Mouse (Mus musculus) kidney, postnatal 0 days (tissue): Measurements from ENCODE around the gene Six2. TPM values are rescaled to one million over a fixed set of nuclear protein-coding genes. Genes with fewer than 3 reads are reported as not detected.
A peak's percentile ranks its signal among the peaks of the same experiment; 100 is the strongest.

Source experiments
- ATAC-seq: fragments of 200-750 bp; cut with Nextera tagmentation; replicated peaks from 2 replicates; pipeline ENCODE4 v1.8.0; 2017; ENCODE audit warnings: low read depth, moderate number of reproducible peaks, moderate TSS enrichment, moderate library complexity; ENCODE audit not compliant: low FRiP score
- DNase-seq: peaks from one replicate; pipeline ENCODE4 v3.0.0-alpha.2; 2016; ENCODE audit warnings: low spot score
- H3K27ac ChIP-seq: fragments of 300-500 bp; sonication (generic); 2 replicates; pipeline ENCODE4 v1.5.1; 2014; ENCODE audit warnings: mild to moderate bottlenecking
- H3K27me3 ChIP-seq: fragments of 300-500 bp; sonication (generic); 2 replicates; pipeline ENCODE4 v1.6.1; 2014; ENCODE audit warnings: low read length, mixed read lengths; ENCODE audit not compliant: insufficient read depth
- H3K36me3 ChIP-seq: fragments of 300-500 bp; sonication (generic); 2 replicates; pipeline ENCODE4 v1.6.1; 2014; ENCODE audit warnings: low read length, mixed read lengths; ENCODE audit not compliant: insufficient read depth
- H3K4me1 ChIP-seq: fragments of 300-500 bp; sonication (generic); replicated peaks from 2 replicates; pipeline ENCODE4 v1.6.1; 2014; ENCODE audit warnings: antibody characterized with exemption, low read length, mixed read lengths; ENCODE audit not compliant: insufficient read depth
- H3K4me2 ChIP-seq: fragments of 300-500 bp; sonication (generic); 2 replicates; pipeline ENCODE4 v1.6.1; 2014; ENCODE audit warnings: mild to moderate bottlenecking, low read length, moderate library complexity, mixed read lengths
- H3K4me3 ChIP-seq: fragments of 300-500 bp; sonication (generic); replicated peaks from 2 replicates; pipeline ENCODE4 v1.5.1; 2014; ENCODE audit warnings: low read depth, low read length
- H3K9ac ChIP-seq: fragments of 300-500 bp; sonication (generic); 2 replicates; pipeline ENCODE4 v1.6.1; 2014; ENCODE audit warnings: low read depth, low read length
- H3K9me3 ChIP-seq: fragments of 300-500 bp; sonication (generic); replicated peaks from 2 replicates; pipeline ENCODE4 v1.6.1; 2016; ENCODE audit warnings: low read length, inconsistent platforms, mixed read lengths
- CTCF ChIP-seq: IDR thresholded peaks from 2 replicates; pipeline ENCODE4 v1.5.1; 2016; ENCODE audit warnings: antibody characterized with exemption, low read depth, mild to moderate bottlenecking, moderate library complexity
- WGBS: fragments of 180-500 bp; shearing (Covaris S2); extraction: QIAGEN DNeasy Blood & Tissue Kit; methylation state at CpG from one replicate; pipeline ENCODE4 v1.1.7; 2014; 5-methylcytosine and 5-hydroxymethylcytosine counted together
- polyA plus RNA-seq: library from polyadenylated mRNA; unstranded; fragments of >200 nt; fragmentation: Nextera tagmentation; extraction: Ambion mirVana; gene quantifications from 2 replicates; pipeline ENCODE4 v1.2.1, GENCODE M21; 2015

Six2 gene
- polyA plus RNA-seq, 1 experiment from 2014 or later, result 18.9 TPM

DNA sequence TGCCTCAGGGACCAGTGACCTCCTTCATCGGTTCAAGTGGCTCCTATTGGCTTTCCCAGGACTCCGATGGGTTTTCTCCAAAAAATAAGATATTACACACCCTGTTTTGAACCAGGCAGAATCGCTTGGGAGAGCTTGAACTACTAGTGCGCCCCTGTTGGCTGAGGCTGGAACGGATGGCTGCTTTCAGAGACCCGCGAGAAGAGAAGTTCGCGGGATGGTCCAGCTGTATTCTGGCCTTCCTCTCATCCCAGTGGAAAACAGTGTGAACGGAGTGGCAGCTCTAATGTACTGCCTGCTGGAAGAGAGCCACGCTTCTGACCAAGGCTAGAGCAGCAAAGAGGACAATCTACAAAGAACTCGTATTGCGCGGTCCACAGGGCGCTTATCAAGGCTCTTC is 8.4 kb downstream of the Six2 start:
- TF ChIP-seq CTCF, result peak; percentile 63
- Histone ChIP-seq H3K9ac (no peak overlapping the region), H3K27me3 (peaks cover 49% of the 10 kb centered on the region), H3K27ac (no peak overlapping the region), H3K36me3 (no peaks in the 10 kb centered on the region), H3K4me1 (0 out of 2 replicates have a peak, but pooled peaks cover 4% of the 10 kb centered on the region), H3K4me2 (peak overlapping the region; percentile 49), H3K4me3 (peak overlapping the region; percentile 22), H3K9me3 (no peaks in the 10 kb centered on the region)
- ATAC-seq (peak; percentile 22; the same call in 1 of the 2 replicates), DNase-seq (peak; percentile 79)
- 2% methylated on average over 15 of the region's 15 CpGs for WGBS

DNA sequence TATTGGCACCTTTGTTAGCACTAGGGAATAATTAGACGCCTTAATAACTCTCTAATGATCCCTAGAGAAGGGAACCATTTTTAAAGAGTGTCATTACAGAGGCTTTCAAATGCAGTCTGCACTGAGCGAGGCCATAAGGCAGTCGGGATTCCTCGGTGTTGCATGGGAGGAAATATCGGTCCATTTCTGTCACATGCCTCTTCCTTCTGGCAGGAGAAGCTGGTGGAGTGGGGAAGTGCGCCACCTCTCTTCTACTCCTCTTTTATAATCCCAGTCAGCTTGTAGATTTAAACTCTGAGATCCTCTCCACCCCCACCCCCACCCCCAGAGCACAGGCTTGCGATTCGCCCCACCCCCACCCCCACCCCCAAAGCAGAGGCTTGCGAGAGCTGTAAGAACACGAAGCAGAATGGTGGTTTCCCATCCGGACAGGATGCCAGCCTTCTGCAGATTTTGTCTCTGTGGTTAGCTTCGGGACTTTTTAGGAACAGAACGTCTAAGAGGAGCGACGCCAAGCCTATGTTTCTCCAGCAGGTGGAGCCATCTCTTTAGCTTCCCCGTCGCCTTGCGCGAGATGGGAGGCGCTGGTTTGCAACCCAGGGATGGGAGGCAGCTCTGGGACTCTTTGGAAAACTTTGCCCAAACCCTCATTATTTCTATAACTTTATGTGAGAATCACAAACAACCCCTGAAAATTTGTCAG is 23.3 kb downstream of the Six2 start:
- WGBS, result 2% methylated on average over 20 of the region's 20 CpGs
- no peaks in the 10 kb centered on the region; the same call in 1 of the 2 replicates for H3K27me3 ChIP-seq

DNA sequence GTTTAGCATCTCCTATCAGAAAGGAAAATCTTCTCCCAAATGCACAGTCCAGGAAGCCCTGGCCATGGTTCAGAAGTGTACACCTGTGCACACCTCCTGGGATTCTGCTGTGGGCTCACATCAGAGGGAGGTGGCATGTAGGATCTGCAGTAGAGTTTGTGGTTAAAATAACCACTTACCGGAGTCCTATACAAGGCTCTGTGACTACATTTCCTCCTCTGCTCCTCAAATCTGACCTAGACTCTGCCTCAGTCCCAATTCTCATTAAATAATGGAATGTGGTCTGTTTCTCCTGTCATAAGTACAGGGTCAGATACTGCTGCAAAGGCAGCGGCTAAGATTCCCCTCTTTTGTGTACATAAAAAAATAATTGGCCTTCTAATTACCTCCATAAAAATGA is 23.9 kb downstream of the Six2 start:
- H3K4me1 ChIP-seq, result no peaks in the 10 kb centered on the region
- WGBS, result 42% methylated on average over 2 of the region's 2 CpGs
- H3K36me3 ChIP-seq, result no peaks in the 10 kb centered on the region
- no peak overlapping the region for H3K27ac ChIP-seq
- no peaks in the 10 kb centered on the region; the same call in 1 of the 2 replicates for H3K27me3 ChIP-seq
- ATAC-seq, result no peak
- TF ChIP-seq CTCF, result no peak
- no peak for DNase-seq
- H3K9ac ChIP-seq, result no peak overlapping the region
- no peaks in the 10 kb centered on the region for H3K9me3 ChIP-seq
- H3K4me2 ChIP-seq, result peak overlapping the region; percentile 46; the same call in 1 of the 2 replicates
- H3K4me3 ChIP-seq, result no peak overlapping the region

More for the DNA sequence above, 23.3 kb downstream of the Six2 start:
- H3K9ac ChIP-seq, result no peak overlapping the region
- no peak overlapping the region for H3K27ac ChIP-seq
- H3K4me2 ChIP-seq, result peak overlapping the region; percentile 46
- H3K36me3 ChIP-seq, result no peaks in the 10 kb centered on the region
- H3K4me1 ChIP-seq, result no peaks in the 10 kb centered on the region
- H3K9me3 ChIP-seq, result no peaks in the 10 kb centered on the region
- DNase-seq (peak; percentile 94), ATAC-seq (peak; percentile 66; the same call in 1 of the 2 replicates)
- no peak overlapping the region for H3K4me3 ChIP-seq
- peak; percentile 78 for TF ChIP-seq CTCF

DNA sequence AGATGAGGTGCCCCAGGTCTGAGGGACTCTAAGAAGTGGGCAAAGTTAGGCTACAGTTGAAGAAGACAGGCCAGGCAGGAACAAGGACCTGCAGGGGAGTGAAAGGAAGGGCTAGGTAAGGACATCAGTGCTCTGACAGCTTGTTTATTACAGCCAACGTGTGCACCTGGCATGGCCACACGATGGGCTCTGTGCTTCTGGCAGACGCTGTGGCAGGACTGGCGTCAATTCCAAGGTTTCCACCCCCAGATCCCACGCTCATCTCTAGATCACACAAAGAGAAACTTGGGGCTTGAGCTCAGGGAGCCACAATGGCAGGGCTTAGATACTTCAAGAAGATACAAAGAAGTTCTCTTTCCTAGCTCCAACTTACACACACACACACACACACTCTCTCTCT is 26.6 kb downstream of the Six2 start:
- TF ChIP-seq CTCF, result no peak

DNA sequence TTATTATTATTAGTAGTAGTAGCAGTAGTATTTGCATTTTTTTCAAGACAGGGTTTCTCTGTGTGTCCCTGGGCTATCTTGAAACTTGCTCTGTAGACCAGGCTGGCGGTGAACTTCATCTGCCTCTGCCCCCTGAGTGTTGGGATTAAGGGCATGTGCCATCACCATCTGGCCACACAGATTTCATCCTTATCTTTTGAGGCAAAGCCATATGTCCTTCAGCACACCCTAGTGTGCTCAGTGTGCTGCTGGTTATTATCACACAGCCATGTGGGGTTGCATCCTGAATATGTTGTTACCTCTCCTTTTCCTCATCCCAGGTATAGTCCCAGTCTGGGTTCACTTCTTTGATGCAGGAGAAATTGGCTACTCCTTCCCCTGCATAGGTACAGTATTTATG is 28.1 kb downstream of the Six2 start:
- no peak overlapping the region for H3K27ac ChIP-seq
- no peaks in the 10 kb centered on the region for H3K9me3 ChIP-seq
- no peaks in the 10 kb centered on the region; the same call in 1 of the 2 replicates for H3K27me3 ChIP-seq
- H3K36me3 ChIP-seq, result no peaks in the 10 kb centered on the region
- H3K4me2 ChIP-seq, result no peak overlapping the region
- DNase-seq (no peak), ATAC-seq (no peak)
- no peak overlapping the region for H3K4me3 ChIP-seq
- no peaks in the 10 kb centered on the region for H3K4me1 ChIP-seq
- H3K9ac ChIP-seq, result no peak overlapping the region
- 75% methylated on average over 1 of the region's 1 CpGs for WGBS
- no peak for TF ChIP-seq CTCF

More for the DNA sequence above, 26.6 kb downstream of the Six2 start:
- Histone ChIP-seq H3K9ac (no peak overlapping the region), H3K4me3 (no peak overlapping the region), H3K27me3 (no peaks in the 10 kb centered on the region; the same call in 1 of the 2 replicates), H3K27ac (no peak overlapping the region), H3K36me3 (no peaks in the 10 kb centered on the region), H3K4me2 (no peak overlapping the region), H3K4me1 (no peaks in the 10 kb centered on the region), H3K9me3 (no peaks in the 10 kb centered on the region)
- ATAC-seq (no peak), DNase-seq (no peak)
- WGBS, result 58% methylated on average over 5 of the region's 5 CpGs

DNA sequence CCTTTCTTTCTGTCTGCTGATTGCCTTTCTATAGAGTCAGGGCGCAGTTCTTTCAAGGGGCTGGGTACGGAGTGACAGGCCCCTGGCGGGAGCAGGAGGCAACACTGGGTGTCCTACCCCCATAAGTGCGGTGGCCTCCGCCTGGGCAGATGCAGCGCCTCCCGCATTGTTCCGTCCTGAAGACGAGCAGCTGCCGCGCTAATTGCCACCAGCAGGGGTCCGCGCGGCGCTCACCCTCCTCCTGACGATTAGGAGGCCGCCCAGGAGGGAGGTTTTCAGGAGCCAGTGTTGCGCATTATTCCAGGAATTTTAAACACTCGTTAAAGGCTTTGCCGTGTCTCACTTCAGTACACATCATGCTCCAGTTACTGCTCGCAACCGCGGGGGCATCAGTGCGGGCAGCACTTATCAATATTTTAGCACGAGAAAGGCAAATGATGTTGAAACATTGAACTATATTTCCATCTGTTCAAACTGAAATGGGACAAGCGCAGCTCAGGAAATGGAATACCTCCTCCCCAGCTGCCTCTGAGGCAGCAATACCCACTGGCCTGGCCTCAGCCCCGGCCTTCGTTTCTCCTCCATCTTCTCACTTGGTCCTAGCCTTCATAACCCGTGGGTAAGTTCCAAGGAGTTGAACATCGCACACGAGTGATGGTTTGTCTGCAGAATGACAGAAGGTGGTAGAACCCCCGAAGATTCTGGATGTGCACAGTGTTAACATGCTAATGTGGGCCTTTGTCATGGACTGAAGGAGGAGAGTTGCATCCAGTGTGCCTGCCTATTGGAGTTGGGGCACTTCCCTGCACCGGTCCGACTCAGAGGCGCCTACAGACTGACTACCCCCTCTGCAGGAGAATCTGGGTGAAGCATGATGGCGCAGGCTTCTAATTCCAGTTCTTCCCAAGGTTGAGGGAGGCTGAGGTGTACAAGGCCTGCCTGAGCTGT is 42.1 kb downstream of the Six2 start:
- Histone ChIP-seq H3K9ac (no peak overlapping the region), H3K36me3 (no peaks in the 10 kb centered on the region), H3K4me2 (peak overlapping the region; percentile 59), H3K4me1 (no peaks in the 10 kb centered on the region; the same call in 1 of the 2 replicates), H3K9me3 (no peaks in the 10 kb centered on the region), H3K4me3 (peak overlapping the region; percentile 27), H3K27me3 (peaks cover 17% of the 10 kb centered on the region), H3K27ac (no peak overlapping the region)
- ATAC-seq (peak; percentile 64), DNase-seq (peak; percentile 89)
- 4% methylated on average over 36 of the region's 36 CpGs for WGBS
- peak; percentile 75 for TF ChIP-seq CTCF
